Mouse (Mus musculus) stomach, embryonic 14.5 days (tissue): ENCODE measurements at regions not wholly inside any gene's neighbourhood (a gene's known extent, or its start where the extent isn't known, plus 50 kb on each side); places are given as distances from the start of the nearest gene placed in this dataset.
"Not testable (repeated sequence)": the region's sequence is repeated elsewhere in the genome, so short reads cannot be mapped to it uniquely, and the experiment has no call there.

Source experiments
- ATAC-seq: fragments of 200-750 bp; cut with Nextera tagmentation; 2 replicates; pipeline ENCODE4 v1.8.0; 2017; ENCODE audit warnings: low read depth, moderate TSS enrichment; ENCODE audit not compliant: insufficient number of reproducible peaks, insufficient read depth, low FRiP score
- H3K27ac ChIP-seq: fragments of 300-500 bp; sonication (generic); 2 replicates; pipeline ENCODE4 v1.5.1; 2014; ENCODE audit warnings: mild to moderate bottlenecking, low read length, moderate library complexity, mixed read lengths
- H3K27me3 ChIP-seq: fragments of 300-500 bp; sonication (generic); 2 replicates; pipeline ENCODE4 v1.6.1; 2014; ENCODE audit warnings: low read length, control low read depth, mixed read lengths; ENCODE audit not compliant: control insufficient read depth, insufficient read depth
- H3K36me3 ChIP-seq: fragments of 300-500 bp; sonication (generic); 2 replicates; pipeline ENCODE4 v1.6.1; 2014; ENCODE audit warnings: mild to moderate bottlenecking, control low read depth, low read length, moderate library complexity, mixed read lengths; ENCODE audit not compliant: control insufficient read depth, insufficient read depth
- H3K4me1 ChIP-seq: fragments of 300-500 bp; sonication (generic); 2 replicates; pipeline ENCODE4 v1.6.1; 2014; ENCODE audit warnings: low read length, control low read depth, mixed read lengths; ENCODE audit not compliant: control insufficient read depth, insufficient read depth
- H3K4me2 ChIP-seq: fragments of 300-500 bp; sonication (generic); replicated peaks from 2 replicates; pipeline ENCODE4 v1.6.1; 2014; ENCODE audit warnings: low read depth, low read length, control low read depth
- H3K4me3 ChIP-seq: fragments of 300-500 bp; sonication (generic); 2 replicates; pipeline ENCODE4 v1.5.1; 2014; ENCODE audit warnings: low read depth, low read length, control low read depth
- H3K9ac ChIP-seq: fragments of 300-500 bp; sonication (generic); replicated peaks from 2 replicates; pipeline ENCODE4 v1.6.1; 2014; ENCODE audit warnings: low read depth, mild to moderate bottlenecking, control low read depth, low read length, moderate library complexity, mixed read lengths
- H3K9me3 ChIP-seq: fragments of 300-500 bp; sonication (generic); 2 replicates; pipeline ENCODE4 v1.6.1; 2016; ENCODE audit warnings: low read depth, low read length, control low read depth; ENCODE audit not compliant: control insufficient read depth
- WGBS: fragments of 180-500 bp; shearing (Covaris S2); extraction: QIAGEN DNeasy Blood & Tissue Kit; methylation state at CpG from one replicate; pipeline ENCODE4 v1.1.7; 2014; 5-methylcytosine and 5-hydroxymethylcytosine counted together

GRCm38 (mm10) chr16:50783784-50784650 lies 193.1 kb upstream of the Ccdc54 start:
- WGBS, result 39% methylated on average over 20 of the region's 20 CpGs
- no peak overlapping the region for H3K9ac ChIP-seq
- no peaks in the 10 kb centered on the region for H3K9me3 ChIP-seq
- ATAC-seq, result no peak
- H3K27me3 ChIP-seq, result no peaks in the 10 kb centered on the region
- no peak overlapping the region for H3K4me2 ChIP-seq
- H3K4me1 ChIP-seq, result no peaks in the 10 kb centered on the region; the same call in 1 of the 2 replicates
- H3K27ac ChIP-seq, result no peak overlapping the region
- H3K36me3 ChIP-seq, result no peaks in the 10 kb centered on the region
- no peak overlapping the region for H3K4me3 ChIP-seq

GRCm38 (mm10) chr16:50783240-50783639 lies 192.3 kb upstream of the Ccdc54 start:
- no peak for ATAC-seq
- WGBS, result 22% methylated on average over 6 of the region's 6 CpGs
- no peaks in the 10 kb centered on the region for H3K9me3 ChIP-seq
- no peaks in the 10 kb centered on the region for H3K27me3 ChIP-seq
- H3K4me3 ChIP-seq, result no peak overlapping the region
- H3K4me1 ChIP-seq, result no peaks in the 10 kb centered on the region; the same call in 1 of the 2 replicates
- H3K4me2 ChIP-seq, result no peak overlapping the region
- no peaks in the 10 kb centered on the region for H3K36me3 ChIP-seq
- H3K9ac ChIP-seq, result no peak overlapping the region
- H3K27ac ChIP-seq, result no peak overlapping the region

- no peak overlapping the region for H3K27ac ChIP-seq
- 13% methylated on average over 6 of the region's 6 CpGs for WGBS
- no peaks in the 10 kb centered on the region for H3K36me3 ChIP-seq
- H3K4me2 ChIP-seq, result no peak overlapping the region
- ATAC-seq, result peak; percentile 71; the same call in 1 of the 2 replicates
- H3K4me3 ChIP-seq, result no peak overlapping the region
- no peaks in the 10 kb centered on the region for H3K27me3 ChIP-seq
- no peaks in the 10 kb centered on the region for H3K4me1 ChIP-seq
- H3K9ac ChIP-seq, result no peak overlapping the region
- H3K9me3 ChIP-seq, result no peaks in the 10 kb centered on the region
These were observed 188.3 kb upstream of the Ccdc54 start for GRCm38 (mm10) chr16:50779030-50779784.

GRCm38 (mm10) chr16:50774699-50775098 lies 183.7 kb upstream of the Ccdc54 start:
- H3K4me2 ChIP-seq, H3K4me1 ChIP-seq, H3K27me3 ChIP-seq, H3K4me3 ChIP-seq, H3K36me3 ChIP-seq, ATAC-seq, H3K9ac ChIP-seq, H3K27ac ChIP-seq, H3K9me3 ChIP-seq: not testable (repeated sequence)
- WGBS, result 93% methylated on average over 12 of the region's 12 CpGs

- Histone ChIP-seq H3K27me3 (no peaks in the 10 kb centered on the region), H3K9me3 (no peaks in the 10 kb centered on the region), H3K4me2 (no peak overlapping the region), H3K36me3 (no peaks in the 10 kb centered on the region), H3K27ac (no peak overlapping the region), H3K4me1 (no peaks in the 10 kb centered on the region), H3K4me3 (no peak overlapping the region), H3K9ac (no peak overlapping the region)
- no peak for ATAC-seq
- 83% methylated on average over 11 of the region's 11 CpGs for WGBS
These were observed 175.3 kb upstream of the Ccdc54 start for GRCm38 (mm10) chr16:50766055-50766770.

- Histone ChIP-seq H3K4me3 (no peak overlapping the region), H3K9ac (no peak overlapping the region), H3K27me3 (no peaks in the 10 kb centered on the region), H3K9me3 (no peaks in the 10 kb centered on the region), H3K4me1 (no peaks in the 10 kb centered on the region), H3K4me2 (no peak overlapping the region), H3K36me3 (no peaks in the 10 kb centered on the region), H3K27ac (no peak overlapping the region)
- ATAC-seq, result no peak
- 77% methylated on average over 3 of the region's 3 CpGs for WGBS
These were observed 171.1 kb upstream of the Ccdc54 start for GRCm38 (mm10) chr16:50762096-50762495.

- no peaks in the 10 kb centered on the region for H3K9me3 ChIP-seq
- ATAC-seq, result no peak
- no peak overlapping the region for H3K9ac ChIP-seq
- 85% methylated on average over 5 of the region's 5 CpGs for WGBS
- H3K4me2 ChIP-seq, result no peak overlapping the region
- no peak overlapping the region for H3K27ac ChIP-seq
- no peaks in the 10 kb centered on the region for H3K36me3 ChIP-seq
- no peaks in the 10 kb centered on the region for H3K4me1 ChIP-seq
- no peaks in the 10 kb centered on the region for H3K27me3 ChIP-seq
- H3K4me3 ChIP-seq, result no peak overlapping the region
These were observed 169.0 kb upstream of the Ccdc54 start for GRCm38 (mm10) chr16:50759979-50760378.

- Histone ChIP-seq H3K36me3 (no peaks in the 10 kb centered on the region), H3K4me1 (peaks cover 4% of the 10 kb centered on the region), H3K4me3 (no peak overlapping the region), H3K27me3 (no peaks in the 10 kb centered on the region), H3K27ac (no peak overlapping the region), H3K9ac (no peak overlapping the region), H3K9me3 (no peaks in the 10 kb centered on the region), H3K4me2 (no peak overlapping the region)
- ATAC-seq, result no peak
- WGBS, result 56% methylated on average over 4 of the region's 4 CpGs
These were observed 165.7 kb upstream of the Ccdc54 start for GRCm38 (mm10) chr16:50756696-50757095.
